Mouse (Mus musculus) layer of hippocampus, adult 8-10 months (tissue): ENCODE results near the gene Cntrob. TPM values are rescaled to one million over a fixed set of nuclear protein-coding genes. Genes with fewer than 3 reads are reported as not detected.
"Not testable (repeated sequence)": the region's sequence is repeated elsewhere in the genome, so short reads cannot be mapped to it uniquely, and the experiment has no call there.

Source experiments
- DNase-seq, 2 experiments: peaks; one replicate each; pipeline ENCODE4 v3.0.0; 2022; ENCODE audit warnings: low spot score in 2 of 2
- total RNA-seq, 4 experiments: library from RNA; stranded (reverse); gene quantifications; 2 replicates each; pipeline ENCODE4 v1.2.4; 2022

Cntrob gene
- total RNA-seq, 4 experiments from 2014 or later: 12.4 to 17.2 (median 15.5) TPM

GRCm38 (mm10) chr11:69340161-69341131, 16.9 kb upstream of the Cntrob start, which contains the start of gene Rnf227:
Gene Rnf227, plus strand, starts transcription at chr11:69340461.
- peak; percentile 57 to 72 for DNase-seq

GRCm38 (mm10) chr11:69334796-69335195, 11.2 kb upstream of the Cntrob start:
- DNase-seq: no peak

DNA sequence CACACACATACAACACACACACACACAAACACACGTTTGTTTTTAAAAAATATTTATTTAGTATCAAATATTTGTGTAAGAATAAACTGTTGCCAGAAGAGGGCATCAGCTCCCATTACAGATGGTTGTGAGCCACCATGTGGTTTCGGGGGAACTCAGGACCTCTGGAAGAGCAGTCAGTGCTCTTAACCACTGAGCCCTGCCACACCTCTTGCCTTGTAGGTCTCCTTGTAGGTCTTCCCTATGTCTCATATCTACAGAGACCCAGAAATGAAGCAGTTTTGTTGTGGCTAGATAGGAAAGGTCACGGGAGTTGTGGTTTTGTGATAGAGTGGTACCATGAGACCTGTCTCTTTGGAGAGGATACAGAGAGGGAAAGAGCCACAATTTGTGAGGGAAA, 10.3 kb upstream of the Cntrob start:
- no peak for DNase-seq

GRCm38 (mm10) chr11:69332713-69333253, 9.2 kb upstream of the Cntrob start:
- no peak for DNase-seq

DNA sequence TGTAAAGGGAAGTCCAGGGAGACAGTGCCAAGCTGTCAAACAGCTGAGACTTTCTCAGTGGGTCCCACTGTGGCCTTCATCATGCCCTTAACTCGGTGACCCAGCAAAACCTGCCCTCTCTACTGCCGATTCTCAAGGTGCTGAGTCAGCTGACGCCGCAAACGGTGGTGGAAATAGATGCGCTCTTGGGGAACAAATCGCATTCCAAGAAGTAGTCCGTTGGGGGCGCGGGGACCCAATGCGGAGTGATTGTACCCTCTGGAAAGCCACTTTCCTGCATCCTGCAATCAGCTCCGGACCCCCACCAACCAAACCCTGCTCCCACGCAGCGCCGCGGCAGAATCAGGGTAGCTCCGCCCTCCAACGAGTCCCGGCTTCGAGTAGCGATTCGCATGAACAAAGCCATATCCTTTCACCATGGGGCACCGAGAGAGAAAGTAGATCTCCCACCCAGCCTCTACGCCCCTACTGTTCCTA, 8.4 kb upstream of the Cntrob start:
- peak; percentile 71 to 83 for DNase-seq

GRCm38 (mm10) chr11:69331152-69331551, 7.6 kb upstream of the Cntrob start:
- no peak for DNase-seq

DNA sequence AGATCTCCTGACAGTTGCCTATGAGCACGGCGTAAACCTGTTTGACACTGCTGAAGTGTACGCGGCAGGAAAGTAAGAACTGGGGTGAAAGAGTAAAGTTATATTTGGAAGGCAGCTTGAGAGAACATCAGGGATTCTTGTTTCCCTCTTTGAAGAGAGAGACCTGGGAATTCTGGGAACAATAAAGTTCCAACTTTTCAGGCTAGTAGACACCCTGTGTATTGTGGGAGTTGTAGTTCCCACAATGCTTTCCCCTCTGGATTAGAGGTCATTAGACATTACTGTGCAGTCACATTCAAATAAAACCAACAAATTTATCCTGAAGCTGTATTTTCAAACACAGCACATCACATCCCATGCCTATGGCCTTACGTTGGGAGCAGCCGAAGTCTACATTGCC, 4.9 kb upstream of the Cntrob start:
- no peak for DNase-seq

GRCm38 (mm10) chr11:69327648-69328047, 4.1 kb upstream of the Cntrob start:
- DNase-seq: no peak

- peak in 1 of 2 experiments; percentile 4 for DNase-seq
Observed at GRCm38 (mm10) chr11:69327157-69327442, 3.5 kb upstream of the Cntrob start.

DNA sequence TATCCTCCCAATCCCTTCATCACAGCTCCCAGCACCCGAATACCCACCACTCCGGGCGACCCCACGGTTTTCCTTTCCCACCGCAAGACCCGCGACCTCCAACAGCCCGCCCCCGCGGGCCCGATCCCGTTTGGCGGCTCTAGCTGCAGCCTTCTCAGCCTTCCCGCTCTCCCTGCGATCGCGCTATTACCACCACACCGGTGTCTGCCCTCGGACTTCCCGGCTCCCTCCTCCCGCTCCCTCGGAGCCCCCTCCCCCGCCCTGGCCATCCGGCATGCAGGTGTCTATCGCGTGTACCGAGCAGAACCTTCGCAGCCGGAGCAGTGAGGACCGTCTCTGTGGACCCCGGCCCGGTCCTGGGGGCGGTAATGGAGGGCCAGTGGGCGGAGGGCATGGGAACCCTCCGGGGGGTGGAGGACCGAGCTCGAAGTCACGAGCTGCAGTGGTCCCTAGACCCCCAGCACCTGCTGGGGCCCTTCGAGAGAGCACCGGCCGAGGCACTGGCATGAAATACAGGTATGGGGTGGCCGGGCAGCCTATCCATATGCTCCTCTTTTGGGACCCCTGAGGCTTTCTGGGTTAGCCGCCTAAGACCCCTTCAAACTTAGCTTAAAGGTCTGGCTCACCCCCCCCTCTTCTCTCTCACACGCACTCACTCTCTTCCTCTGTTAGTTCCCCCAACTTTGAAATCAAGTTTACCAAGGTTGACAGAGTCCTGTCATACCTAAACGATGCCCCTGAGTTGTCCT, 3.0 kb upstream of the Cntrob start:
- DNase-seq: no peak

- peak; percentile 75 to 77 for DNase-seq
Observed at GRCm38 (mm10) chr11:69325628-69326407, 2.2 kb upstream of the Cntrob start, which contains the start of gene Kcnab3. Gene Kcnab3, plus strand, starts transcription at chr11:69326258.

GRCm38 (mm10) chr11:69324749-69325148, 1.2 kb upstream of the Cntrob start:
- DNase-seq: no peak

DNA sequence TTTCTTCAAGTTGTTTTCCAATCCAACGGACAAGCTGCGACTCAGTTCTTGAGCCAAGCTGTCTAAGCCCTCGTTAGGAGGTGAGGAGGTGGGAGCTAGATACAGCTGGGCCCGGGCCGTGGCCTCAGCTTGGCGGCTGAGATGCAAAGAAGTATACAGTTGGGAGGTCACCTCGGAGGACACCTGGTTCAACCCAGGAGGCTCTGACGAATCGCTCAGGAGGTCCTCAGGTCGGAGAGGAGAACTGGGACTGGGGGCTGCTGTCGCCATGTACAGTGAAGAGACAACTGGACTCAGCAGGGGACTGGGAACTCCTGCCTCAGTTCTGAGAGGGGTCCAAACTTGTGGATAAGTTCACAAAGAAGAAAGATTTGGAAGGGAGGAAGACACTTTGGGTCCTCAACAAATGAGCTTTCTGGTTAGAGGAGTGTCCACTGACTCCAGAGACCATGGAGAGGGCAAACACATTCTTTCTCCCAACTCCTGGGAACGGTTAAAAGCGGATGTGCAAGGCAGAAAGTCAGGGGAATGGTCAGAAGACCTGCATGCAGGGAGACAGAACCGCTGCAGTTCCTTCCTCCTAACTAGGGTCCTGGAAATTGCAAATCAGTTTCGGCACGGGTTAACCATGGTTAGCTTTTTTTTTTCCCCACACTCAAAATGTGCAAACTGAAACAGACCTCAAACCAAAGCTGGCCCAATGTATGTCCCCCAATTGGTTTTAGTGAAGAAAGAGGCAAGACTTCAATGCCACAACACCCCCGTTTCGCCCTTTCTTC, 693 bp downstream of the Cntrob start:
- DNase-seq: no peak

GRCm38 (mm10) chr11:69322010-69322409, 1.6 kb downstream of the Cntrob start:
- no peak for DNase-seq

- no peak for DNase-seq
Observed at GRCm38 (mm10) chr11:69321580-69321979, 2.0 kb downstream of the Cntrob start.

GRCm38 (mm10) chr11:69318000-69318399, 5.6 kb downstream of the Cntrob start:
- DNase-seq: not testable (repeated sequence)

GRCm38 (mm10) chr11:69316361-69316760, 7.2 kb downstream of the Cntrob start:
- DNase-seq: no peak

DNA sequence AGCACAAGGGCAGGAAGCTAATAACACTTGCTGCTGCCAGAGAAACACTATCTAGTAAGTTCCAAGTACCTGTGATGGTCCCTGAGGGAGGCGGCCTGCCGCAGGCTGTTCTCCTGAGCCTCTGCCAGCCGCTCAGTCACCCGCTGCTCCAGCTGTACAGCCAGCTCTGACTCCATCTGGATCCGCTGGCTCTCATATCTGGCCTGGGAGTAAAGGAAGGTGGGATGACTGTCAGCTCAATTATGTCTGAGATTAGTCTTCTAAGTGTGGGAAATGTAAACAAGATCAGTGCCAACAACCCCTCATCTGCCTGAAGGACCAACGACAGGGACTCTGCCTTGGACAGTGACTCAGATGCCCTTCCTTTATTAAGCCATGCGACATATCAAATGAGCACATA, 12.3 kb downstream of the Cntrob start:
- no peak for DNase-seq

DNA sequence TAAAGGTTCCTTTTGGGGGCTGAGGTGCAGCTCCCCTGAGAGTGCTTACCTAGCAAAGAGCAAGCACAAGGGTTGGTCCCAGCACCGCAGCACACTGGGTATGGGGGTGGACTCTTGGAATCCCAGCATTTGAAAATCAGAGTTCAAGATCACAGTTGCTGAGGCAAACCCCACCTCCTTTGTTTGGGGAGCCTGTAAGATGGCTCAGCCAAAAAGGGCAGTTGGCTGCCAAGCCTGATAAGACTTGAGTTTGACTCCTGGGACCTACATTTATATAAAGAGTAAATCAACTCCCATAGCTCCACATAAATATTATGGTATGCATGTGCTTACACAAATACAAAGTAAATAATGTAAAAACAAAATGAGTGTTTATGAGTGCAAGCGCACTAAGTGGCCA, 17.5 kb downstream of the Cntrob start:
- DNase-seq: no peak

GRCm38 (mm10) chr11:69305291-69305690, 18.3 kb downstream of the Cntrob start:
- no peak for DNase-seq
